In genomic region chr8:123135406-123135805, GRCm38 (mm10) we compare ENCODE assay signal across 10 mouse cellular contexts. TPM values are rescaled to one million over a fixed set of nuclear protein-coding genes. Genes with fewer than 3 reads are reported as not detected.
A peak's percentile ranks its signal among the peaks of the same experiment; 100 is the strongest.
DNase-seq lines count a peak whose midpoint lies in the region; ATAC-seq lines count a peak whose summit lies in the region.
"Had no signal": no experiment of that assay in that cellular context is flagged by ENCODE, and none has a peak within 500 bp of the region (broad histone marks: within the 10 kb centered on the region; RNA-seq: fewer than 3 reads in every experiment).

No protein-coding gene starts in this region.

- H3K27ac ChIP-seq in embryonic facial prominence, embryonic 15.5 days (replicated peaks) = peak overlapping the region; percentile 48; the same call in 1 of the 2 replicates
- peak overlapping the region; percentile 56; the same call in 1 of the 2 replicates for H3K27ac ChIP-seq in hindbrain, embryonic 14.5 days

- intact Hi-C loops in left cerebral cortex, postnatal 14 days (cut with DNase I) = no loop called here
- intact Hi-C loops in left cerebral cortex, postnatal 36 days (cut with DNase I) = no loop called here

- no peak overlapping the region for H3K4me3 ChIP-seq in embryonic facial prominence, embryonic 15.5 days (replicated peaks)
- no peak overlapping the region for H3K4me3 ChIP-seq in hindbrain, embryonic 14.5 days (replicated peaks; ENCODE audit: low read length)

- 22% methylated on average over 7 of the region's 7 CpGs for WGBS in embryonic facial prominence, embryonic 15.5 days
- 5% methylated on average over 7 of the region's 7 CpGs for WGBS in hindbrain, embryonic 14.5 days

- ATAC-seq in embryonic facial prominence, embryonic 15.5 days (ENCODE audit: insufficient number of reproducible peaks, low FRiP score, low TSS enrichment, low read depth) = no peak
- ATAC-seq in hindbrain, embryonic 14.5 days (ENCODE audit: low FRiP score) = no peak
- ATAC-seq in megakaryocyte, adult 5-6 weeks (ENCODE audit: poor library complexity, severe bottlenecking) = no peak

- peaks cover 40% of the 10 kb centered on the region for H3K4me1 ChIP-seq in embryonic facial prominence, embryonic 15.5 days
- peaks cover 13% of the 10 kb centered on the region for H3K4me1 ChIP-seq in hindbrain, embryonic 14.5 days (replicated peaks; ENCODE audit: control insufficient read depth, insufficient read depth, low read length)

- H3K9ac ChIP-seq in embryonic facial prominence, embryonic 15.5 days = no peak overlapping the region
- H3K9ac ChIP-seq in hindbrain, embryonic 14.5 days = no peak overlapping the region

- DNase-seq in left cerebral cortex, postnatal 14 days (ENCODE audit: low spot score in 2 of 2) = peak; percentile 26 to 44
- no peak for DNase-seq in left cerebral cortex, postnatal 36 days (ENCODE audit: low spot score in 2 of 2)
- peak; percentile 53 for DNase-seq in hindbrain, embryonic 14.5 days (ENCODE audit: low spot score)
- peak; percentile 63 for DNase-seq in retina, embryonic 14.5 days (ENCODE audit: low spot score)
- DNase-seq in left cerebral cortex, adult 18-20 months (ENCODE audit: low spot score in 2 of 2) = no peak

- H3K36me3 ChIP-seq in embryonic facial prominence, embryonic 15.5 days = no peaks in the 10 kb centered on the region
- H3K36me3 ChIP-seq in hindbrain, embryonic 14.5 days (replicated peaks; ENCODE audit: control insufficient read depth, insufficient read depth) = no peaks in the 10 kb centered on the region

- H3K9me3 ChIP-seq in embryonic facial prominence, embryonic 15.5 days (replicated peaks) = no peaks in the 10 kb centered on the region
- no peaks in the 10 kb centered on the region for H3K9me3 ChIP-seq in hindbrain, embryonic 14.5 days (ENCODE audit: control insufficient read depth, low read length)

- no peak overlapping the region for H3K4me2 ChIP-seq in embryonic facial prominence, embryonic 15.5 days (replicated peaks)
- H3K4me2 ChIP-seq in hindbrain, embryonic 14.5 days (replicated peaks) = peak overlapping the region; percentile 17

- H3K27me3 ChIP-seq in embryonic facial prominence, embryonic 15.5 days = no peaks in the 10 kb centered on the region
- H3K27me3 ChIP-seq in hindbrain, embryonic 14.5 days (ENCODE audit: control insufficient read depth, insufficient read depth, low read length) = no peaks in the 10 kb centered on the region

RNA-seq across cellular contexts. Expression of gene Cpne7, which starts 18.2 kb away (rescaled TPM):
- total RNA-seq in left cerebral cortex, postnatal 14 days (2021) = 10 to 100 TPM; 55.0 to 77.7 TPM
- total RNA-seq in left cerebral cortex, postnatal 36 days (2021) = 10 to 100 TPM; 42.7 to 75.2 TPM
- 6.5 and 6.9 TPM in 2 replicates for polyA plus RNA-seq in embryonic facial prominence, embryonic 15.5 days (2015; fragmentation: Nextera tagmentation; extraction: Ambion mirVana)
- 2.2 and 3.3 TPM in 2 replicates for polyA plus RNA-seq in hindbrain, embryonic 14.5 days (2014; fragmentation: Nextera tagmentation; extraction: Ambion mirVana)
- 0.11 TPM in 1 of 2 replicates, not detected in the other for total RNA-seq in megakaryocyte, adult 5-6 weeks (2015)
- 0.22 and 0.98 TPM in 2 replicates for total RNA-seq in megakaryocyte, adult 5-6 weeks (2017)
- total RNA-seq in left cerebral cortex, adult 18-20 months (2021) = 10 to 100 TPM; 58.0 to 61.3 TPM

RNA-seq across cellular contexts. Expression of gene Sult5a1, which starts 22.7 kb away (rescaled TPM):
- total RNA-seq in left cerebral cortex, postnatal 14 days (2021) = under 1 TPM in 1 of 2 experiments, not detected in 1; 0.59 TPM
- not detected for total RNA-seq in left cerebral cortex, postnatal 36 days (2021)
- 47.8 and 50.7 TPM in 2 replicates for polyA plus RNA-seq in embryonic facial prominence, embryonic 15.5 days (2015; fragmentation: Nextera tagmentation; extraction: Ambion mirVana)
- 1.3 and 3.0 TPM in 2 replicates for polyA plus RNA-seq in hindbrain, embryonic 14.5 days (2014; fragmentation: Nextera tagmentation; extraction: Ambion mirVana)
- total RNA-seq in megakaryocyte, adult 5-6 weeks (2015) = not detected in 2 replicates
- total RNA-seq in megakaryocyte, adult 5-6 weeks (2017) = not detected in 2 replicates
- total RNA-seq in left cerebral cortex, adult 18-20 months (2021) = under 1 TPM in 1 of 2 experiments, not detected in 1; 0.51 TPM
- total RNA-seq: left cerebral cortex, postnatal 10 days; megakaryocyte-erythroid progenitor cell, adult 5-6 weeks had no signal

RNA-seq across cellular contexts. Expression of gene Rpl13, which starts 33.3 kb away (rescaled TPM):
- 100 to 1,000 TPM; 356 to 384 TPM for total RNA-seq in left cerebral cortex, postnatal 14 days (2021)
- total RNA-seq in left cerebral cortex, postnatal 36 days (2021) = 100 to 1,000 TPM; 350 to 427 TPM
- polyA plus RNA-seq in embryonic facial prominence, embryonic 15.5 days (2015; fragmentation: Nextera tagmentation; extraction: Ambion mirVana) = 1,311 and 1,540 TPM in 2 replicates
- polyA plus RNA-seq in hindbrain, embryonic 14.5 days (2014; fragmentation: Nextera tagmentation; extraction: Ambion mirVana) = 766 and 865 TPM in 2 replicates
- total RNA-seq in megakaryocyte, adult 5-6 weeks (2015) = 726 and 746 TPM in 2 replicates
- 1,905 and 2,227 TPM in 2 replicates for total RNA-seq in megakaryocyte, adult 5-6 weeks (2017)
- 100 to 1,000 TPM; 438 to 447 TPM for total RNA-seq in left cerebral cortex, adult 18-20 months (2021)

RNA-seq across cellular contexts. Expression of gene Dpep1, which starts 50.6 kb away (rescaled TPM):
- total RNA-seq in left cerebral cortex, postnatal 14 days (2021) = not detected
- total RNA-seq in left cerebral cortex, postnatal 36 days (2021) = not detected
- 14.3 and 18.6 TPM in 2 replicates for polyA plus RNA-seq in embryonic facial prominence, embryonic 15.5 days (2015; fragmentation: Nextera tagmentation; extraction: Ambion mirVana)
- 0.25 and 0.34 TPM in 2 replicates for polyA plus RNA-seq in hindbrain, embryonic 14.5 days (2014; fragmentation: Nextera tagmentation; extraction: Ambion mirVana)
- 0.36 and 1.8 TPM in 2 replicates for total RNA-seq in megakaryocyte, adult 5-6 weeks (2015)
- 0.24 and 0.33 TPM in 2 replicates for total RNA-seq in megakaryocyte, adult 5-6 weeks (2017)
- not detected for total RNA-seq in left cerebral cortex, adult 18-20 months (2021)
- total RNA-seq: left cerebral cortex, postnatal 10 days; megakaryocyte-erythroid progenitor cell, adult 5-6 weeks had no signal
- polyA plus RNA-seq: cortical plate, adult 2 months had no signal

Comparison
In these comparisons a context has a peak if more than half of its experiments do, and no peak if none do; other contexts are left out.
1. DNase-seq: peak in left cerebral cortex, postnatal 14 days (2 of 2), hindbrain, embryonic 14.5 days (single experiment) and retina, embryonic 14.5 days (single experiment); none in left cerebral cortex, postnatal 36 days (0 of 2) and left cerebral cortex, adult 18-20 months (0 of 2).
2. RNA of gene Cpne7, which starts 18.2 kb away (total RNA-seq): 55.0 to 77.7 TPM in left cerebral cortex, postnatal 14 days, 42.7 to 75.2 TPM in left cerebral cortex, postnatal 36 days and 58.0 to 61.3 TPM in left cerebral cortex, adult 18-20 months; 0.11 to 0.98 TPM in megakaryocyte, adult 5-6 weeks; every median in the first group is over 10 times any median in the second.